Mouse (Mus musculus) CH12.LX (cell line): ENCODE results near the gene Gin1.

Experiments used
- CHD2 ChIP-seq: IDR thresholded peaks from 2 replicates; pipeline ENCODE4 v1.6.1; 2011; ENCODE audit warnings: low read length, improper control_type of control experiment
- CTCF ChIP-seq, 2 experiments: IDR thresholded peaks in 1 of 2; conservative IDR thresholded peaks in 1 of 2; 2 replicates each; pipeline ENCODE4 v1.5.1; 2011 to 2012; ENCODE audit warnings: low read depth in 2 of 2, low read length in 2 of 2, improper control_type of control experiment in 1 of 2, inconsistent platforms in 1 of 2, mild to moderate bottlenecking in 1 of 2, moderate library complexity in 1 of 2
- E2F4 ChIP-seq: IDR thresholded peaks from 2 replicates; pipeline ENCODE4 v1.6.1; 2011; ENCODE audit warnings: low read depth, low read length, improper control_type of control experiment; ENCODE audit not compliant: insufficient replicate concordance
- EP300 ChIP-seq: IDR thresholded peaks from 2 replicates; pipeline ENCODE4 v1.6.1; 2011; ENCODE audit warnings: low read length, improper control_type of control experiment
- JUND ChIP-seq: conservative IDR thresholded peaks from 2 replicates; pipeline ENCODE4 v1.6.1; 2011; ENCODE audit warnings: low read depth, low read length, improper control_type of control experiment
- KAT2A ChIP-seq: IDR thresholded peaks from 2 replicates; pipeline ENCODE4 v1.6.1; 2012; ENCODE audit warnings: low read length, improper control_type of control experiment, inconsistent platforms; ENCODE audit not compliant: insufficient replicate concordance
- MAZ ChIP-seq: IDR thresholded peaks from 2 replicates; pipeline ENCODE4 v1.6.1; 2012; ENCODE audit warnings: low read depth, mild to moderate bottlenecking, inconsistent platforms, low read length, improper control_type of control experiment, moderate library complexity
- POLR2A ChIP-seq: IDR thresholded peaks from 2 replicates; pipeline ENCODE4 v1.6.1; 2011; ENCODE audit warnings: low read depth, mild to moderate bottlenecking, improper control_type of control experiment, low read length

DNA sequence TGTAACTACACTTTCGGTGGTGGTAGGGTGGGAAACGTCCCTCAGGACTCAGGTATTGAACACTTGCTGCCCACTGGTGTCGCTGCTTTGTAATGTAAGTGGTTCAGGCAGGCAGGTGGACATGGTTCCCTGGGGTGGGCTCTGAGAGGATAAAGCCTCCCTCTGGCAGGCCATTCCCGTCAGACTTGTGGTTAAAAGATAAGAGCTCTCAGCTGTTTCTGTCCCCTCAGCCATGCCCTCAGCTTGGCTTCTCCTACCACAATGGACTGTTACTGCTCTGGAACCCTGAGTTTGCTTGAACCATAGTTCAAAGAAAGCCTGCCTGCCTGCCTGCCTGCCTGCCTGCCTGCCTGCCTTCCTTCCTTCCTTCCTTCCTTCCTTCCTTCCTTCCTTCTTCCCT, 15.6 kb upstream of the Gin1 start:
- no peak for TF ChIP-seq CTCF (conservative IDR thresholded peaks at IDR 0.05 in 1 of 2, IDR thresholded peaks at IDR 0.05 in 1 of 2; ENCODE audit: low read depth in 2 of 2, low read length in 2 of 2)
- TF ChIP-seq JUND = no peak
- TF ChIP-seq EP300 = no peak
- TF ChIP-seq POLR2A = no peak
- no peak for TF ChIP-seq MAZ
- no peak for TF ChIP-seq CHD2
- TF ChIP-seq E2F4 = no peak
- TF ChIP-seq KAT2A = no peak
